Mouse (Mus musculus) kidney, adult 8-10 months (tissue): ENCODE measurements around the gene Kif13a.

Source experiments
- DNase-seq, 2 experiments: peaks; one replicate each; pipeline ENCODE4 v3.0.0; 2022

Kif13a gene

DNA sequence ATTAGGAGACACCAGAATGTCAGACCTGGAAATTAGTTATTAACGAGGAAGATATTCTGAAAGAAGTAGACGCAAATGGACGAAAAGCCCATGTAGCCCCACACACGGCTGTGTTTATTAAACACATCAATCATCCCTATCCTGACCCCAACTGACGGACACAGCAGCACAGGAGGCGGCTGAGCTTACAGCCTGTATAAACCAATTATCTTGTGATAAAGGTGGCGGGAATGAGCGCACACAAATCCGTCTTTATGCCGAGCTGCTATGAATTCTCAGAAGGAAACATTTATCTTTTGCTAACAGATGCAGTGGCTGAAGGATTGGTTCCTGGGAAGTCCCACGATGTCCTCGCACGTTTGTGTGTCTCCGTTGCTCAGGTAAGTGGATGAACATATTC is 48.9 kb downstream of the Kif13a start:
- DNase-seq, result no peak

DNA sequence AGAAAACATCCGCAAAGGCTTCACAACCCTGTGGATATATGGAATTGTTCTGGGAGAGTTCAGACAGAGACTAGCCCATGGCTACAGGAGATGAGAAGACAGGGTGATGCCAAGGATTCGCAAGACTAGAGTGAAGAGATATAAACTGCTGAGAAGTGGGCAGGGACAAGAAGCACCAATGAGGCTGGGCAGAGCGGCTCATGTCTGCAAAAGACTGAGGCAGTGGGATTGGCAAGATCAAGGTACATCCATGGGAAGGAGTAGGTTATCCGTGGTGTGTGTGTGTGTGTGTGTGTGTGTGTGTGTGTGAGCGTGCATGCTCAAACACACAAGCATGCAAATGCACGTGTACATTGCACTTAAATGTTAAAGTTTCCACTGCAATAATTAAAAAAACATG is 49.4 kb downstream of the Kif13a start:
- no peak for DNase-seq

DNA sequence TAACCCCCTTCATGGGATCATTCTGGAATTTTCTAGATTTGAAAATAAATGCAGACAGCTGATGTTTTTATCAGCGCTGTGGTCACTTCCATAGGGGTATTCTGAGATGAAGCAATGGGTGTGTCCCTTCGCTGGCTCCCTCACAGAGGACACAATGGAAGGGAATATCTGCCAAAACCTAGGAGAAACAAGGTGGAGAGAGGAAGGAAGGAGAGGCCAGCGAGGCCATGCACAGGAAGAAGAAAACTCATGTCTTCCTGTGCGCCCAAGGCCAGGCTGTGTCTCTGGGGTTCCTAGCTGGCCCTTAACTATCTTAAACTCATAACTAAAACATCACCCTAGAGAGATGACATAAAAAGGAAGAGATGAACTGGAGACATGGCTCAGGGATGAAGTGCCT is 52.6 kb downstream of the Kif13a start:
- peak in 1 of 2 experiments; percentile 13 for DNase-seq

DNA sequence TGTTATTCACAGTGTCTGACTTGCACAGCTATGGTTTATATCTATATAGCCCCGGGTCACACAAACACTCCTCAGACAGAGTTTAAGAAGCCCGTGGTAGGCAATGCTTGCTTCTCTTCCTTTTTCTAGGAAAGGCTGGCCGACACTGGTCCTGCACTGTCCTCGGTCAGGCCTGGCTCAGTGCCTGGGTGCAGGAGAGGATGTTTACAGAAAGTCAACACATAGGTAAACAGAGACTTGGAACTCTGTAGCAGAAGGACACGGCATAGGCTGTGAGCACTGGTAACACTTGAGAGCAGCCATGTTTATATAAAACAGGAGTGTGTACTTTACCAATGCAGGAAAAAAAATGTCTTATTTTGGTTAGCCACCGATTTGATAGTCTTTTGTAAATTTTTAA is 54.3 kb downstream of the Kif13a start:
- DNase-seq, result no peak

DNA sequence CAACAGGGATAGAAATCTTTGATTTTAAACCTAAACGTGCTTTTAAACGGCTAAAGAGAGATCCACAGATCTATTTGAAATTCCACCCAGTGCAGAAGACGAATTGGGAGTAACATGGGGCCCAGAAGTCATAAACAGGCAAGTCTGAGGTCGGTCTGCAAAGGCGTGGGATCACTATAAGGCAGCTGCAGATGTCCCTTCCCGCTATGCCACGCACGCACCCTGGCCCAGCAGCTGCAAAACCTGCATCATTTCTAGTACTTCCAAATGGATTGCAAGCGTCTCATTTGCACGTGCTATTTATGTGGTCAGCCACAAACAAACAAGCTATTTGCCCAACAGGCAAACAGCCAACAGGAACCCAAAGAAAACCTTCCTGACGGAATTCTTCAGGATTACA is 56.9 kb downstream of the Kif13a start:
- no peak for DNase-seq

DNA sequence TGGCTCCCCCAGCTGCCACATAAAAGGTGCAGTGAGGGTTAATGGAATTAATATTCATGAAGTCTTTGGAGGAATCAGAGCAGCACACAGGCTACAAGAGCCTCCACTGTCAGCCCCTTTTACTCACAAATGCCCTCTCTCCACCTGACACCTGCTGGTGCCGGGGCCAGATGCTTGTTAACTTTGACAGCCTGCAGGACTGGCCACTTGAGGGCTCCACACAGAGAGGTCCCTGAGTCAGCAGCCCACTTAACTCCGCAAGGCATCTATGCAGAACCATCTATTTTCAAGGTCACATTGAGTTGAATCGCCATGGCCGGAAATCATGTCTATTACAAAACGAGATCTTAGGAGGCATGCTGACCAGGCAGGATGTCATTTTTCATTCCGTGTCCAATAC is 57.5 kb downstream of the Kif13a start:
- peak; percentile 26 to 47 for DNase-seq

DNA sequence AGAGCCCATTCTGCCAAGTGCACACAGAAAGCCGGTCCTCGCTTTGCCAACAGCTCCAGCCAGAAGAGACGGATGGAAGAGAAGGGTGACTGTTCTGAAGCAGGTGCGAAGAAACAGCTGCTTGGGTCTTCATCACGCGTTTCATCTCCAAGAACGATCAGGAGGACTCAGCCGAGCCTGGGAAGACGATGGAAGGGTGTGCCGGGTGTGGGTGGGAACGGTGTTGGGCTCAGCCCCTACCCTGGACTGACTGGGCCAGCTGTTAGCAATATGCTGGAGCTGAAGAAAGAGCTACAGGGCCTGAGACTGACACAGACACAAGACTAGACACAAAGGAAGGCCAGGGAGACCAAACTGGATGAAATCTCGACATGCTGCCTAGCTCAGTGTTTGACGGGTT is 60.2 kb downstream of the Kif13a start:
- no peak for DNase-seq

DNA sequence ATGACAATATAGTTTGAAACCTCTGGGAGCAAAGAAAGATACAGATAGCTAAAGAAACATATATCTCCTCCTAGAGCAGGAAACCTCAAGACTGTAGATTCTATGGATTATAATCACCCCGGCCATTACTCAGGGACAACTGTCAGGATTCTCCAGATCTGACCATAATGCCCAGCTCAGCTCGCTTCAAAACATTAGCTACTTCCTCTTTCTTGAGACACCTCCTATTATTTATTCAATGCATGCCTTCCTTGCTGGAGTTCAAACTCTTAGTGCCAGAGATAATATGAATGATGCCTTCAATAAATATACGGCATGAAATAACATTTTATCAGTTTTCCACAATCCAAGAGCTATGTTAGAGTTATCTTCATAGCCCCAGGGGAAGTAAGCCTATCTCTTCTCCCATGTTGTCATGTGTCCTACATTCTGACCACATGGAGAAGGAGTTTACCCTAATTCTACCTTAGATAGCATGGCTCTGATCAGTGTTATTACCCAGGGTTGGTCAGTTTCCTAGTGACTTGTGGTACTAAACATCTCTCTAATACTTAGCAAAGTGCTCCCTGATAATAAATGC is 66.4 kb downstream of the Kif13a start:
- no peak for DNase-seq

DNA sequence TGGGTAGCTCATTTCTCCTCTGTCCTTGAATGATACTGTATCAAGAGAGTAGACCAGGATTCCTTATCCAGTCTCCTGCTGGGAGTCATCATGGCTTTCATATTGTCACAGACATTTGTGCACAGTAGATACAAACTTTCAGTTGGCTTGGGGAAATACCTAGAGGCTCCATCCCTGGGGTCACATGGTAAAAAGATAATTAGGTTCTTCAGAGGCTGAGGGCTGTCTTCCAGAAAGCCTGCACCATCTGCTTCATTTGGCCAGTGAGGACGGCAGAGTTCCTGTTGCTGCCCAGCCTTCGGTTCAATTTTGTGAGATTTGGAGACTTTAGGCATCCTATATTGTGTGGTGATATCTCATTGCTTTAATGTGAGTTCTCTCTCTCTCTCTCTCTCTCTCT is 69.8 kb downstream of the Kif13a start:
- DNase-seq, result no peak

DNA sequence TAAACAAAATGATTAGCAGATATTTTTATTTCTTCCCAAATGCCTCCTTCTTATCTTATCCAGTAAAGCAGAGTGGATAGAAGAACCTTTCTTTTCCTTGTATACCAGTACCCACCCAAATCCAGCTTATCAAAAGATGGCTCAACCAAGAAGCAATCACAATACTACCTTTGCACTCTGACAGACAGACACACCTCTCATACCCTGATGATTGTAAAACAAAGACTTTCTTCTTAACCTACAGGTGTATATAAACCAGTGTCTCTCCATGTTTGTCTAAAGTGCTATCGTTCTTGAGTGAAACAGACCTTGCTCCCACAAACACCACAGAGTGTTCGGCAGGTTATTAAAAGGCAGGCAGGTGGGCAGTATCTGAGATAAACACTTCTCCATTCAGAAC is 70.5 kb downstream of the Kif13a start:
- no peak for DNase-seq

DNA sequence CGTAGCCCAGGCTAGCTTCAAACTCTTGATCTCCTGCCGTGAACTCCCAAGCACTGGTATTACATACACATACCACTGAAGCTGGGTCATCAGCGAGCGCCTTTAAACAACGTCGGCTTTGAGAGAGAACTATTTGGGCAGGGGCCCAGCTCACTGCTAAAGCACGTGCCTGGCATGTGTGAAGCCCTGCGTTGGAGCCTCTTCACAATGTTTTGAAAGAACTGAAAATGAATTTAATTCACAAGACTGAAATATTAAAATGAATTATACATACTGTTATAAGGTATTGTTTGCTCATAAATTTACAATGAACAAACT is 70.9 kb downstream of the Kif13a start:
- no peak for DNase-seq

DNA sequence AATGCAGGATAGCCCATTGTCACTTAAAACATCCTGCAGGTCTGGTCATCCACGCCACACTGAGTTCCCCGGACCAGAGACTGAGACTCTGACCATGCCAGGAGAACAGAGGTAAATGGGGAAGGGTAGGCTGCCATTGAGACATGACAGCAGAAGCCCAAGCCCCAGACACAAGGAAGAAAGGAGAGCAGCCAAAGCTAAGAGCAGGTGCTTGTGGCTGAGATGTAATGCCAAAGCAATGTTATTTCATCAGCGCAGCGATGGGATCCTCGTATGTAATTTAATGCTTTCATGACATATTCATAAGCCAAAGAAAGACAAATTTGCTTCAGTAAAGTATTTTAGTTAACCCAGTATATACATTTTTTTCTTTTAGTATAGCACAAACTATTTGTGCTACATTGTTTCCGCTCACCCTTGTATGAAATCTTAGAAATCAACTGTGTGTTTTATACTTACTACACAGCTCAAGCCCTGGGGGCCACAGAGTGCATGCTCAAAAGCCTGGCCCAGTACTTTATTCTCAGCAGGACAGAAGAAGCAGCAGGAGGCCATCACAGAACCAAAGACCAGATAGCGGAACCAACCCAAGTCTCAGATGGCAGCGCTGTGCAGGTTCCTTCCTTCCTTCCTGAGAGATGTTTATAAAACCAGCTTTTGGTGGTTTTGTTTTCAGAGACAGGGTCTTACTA is 71.4 kb downstream of the Kif13a start:
- DNase-seq, result no peak

DNA sequence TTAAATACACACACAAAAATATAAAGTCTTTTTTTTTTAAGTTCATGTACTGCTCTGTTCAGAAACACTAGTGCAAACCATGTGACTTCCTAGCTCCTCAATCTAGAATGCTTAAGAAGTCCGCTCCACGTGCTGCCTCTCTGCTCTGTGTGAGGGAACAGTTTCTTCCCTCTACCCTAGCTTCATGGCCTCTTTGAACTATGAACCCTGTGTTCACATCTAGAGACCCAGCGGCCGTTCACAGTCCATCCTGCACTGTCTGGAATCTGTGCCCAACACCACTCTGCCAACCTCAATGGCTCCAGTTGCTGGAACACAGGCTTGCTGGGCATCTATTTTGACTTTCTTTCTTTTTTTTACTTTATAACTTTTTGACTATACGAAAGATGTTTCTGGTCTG is 75.2 kb downstream of the Kif13a start:
- peak; percentile 24 to 30 for DNase-seq

DNA sequence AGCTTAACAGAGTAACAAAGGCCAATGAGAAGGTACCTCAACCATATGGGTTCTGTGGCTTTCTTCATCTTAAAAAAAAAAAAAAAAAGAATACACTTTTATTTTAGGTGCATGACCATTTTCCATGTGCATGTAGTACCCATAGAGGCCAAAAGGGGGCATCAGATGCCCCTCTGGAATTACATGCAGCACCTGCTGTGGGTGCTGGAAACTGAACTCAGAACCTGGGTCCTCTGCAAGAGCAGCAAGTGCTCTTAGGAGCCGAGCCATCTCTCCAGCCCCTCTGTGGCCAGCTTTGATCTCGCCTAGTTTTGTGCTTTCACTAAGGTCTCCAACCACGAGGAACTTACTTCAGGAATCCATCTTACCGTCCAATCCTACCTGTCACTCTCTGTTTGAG is 77.2 kb downstream of the Kif13a start:
- no peak for DNase-seq

DNA sequence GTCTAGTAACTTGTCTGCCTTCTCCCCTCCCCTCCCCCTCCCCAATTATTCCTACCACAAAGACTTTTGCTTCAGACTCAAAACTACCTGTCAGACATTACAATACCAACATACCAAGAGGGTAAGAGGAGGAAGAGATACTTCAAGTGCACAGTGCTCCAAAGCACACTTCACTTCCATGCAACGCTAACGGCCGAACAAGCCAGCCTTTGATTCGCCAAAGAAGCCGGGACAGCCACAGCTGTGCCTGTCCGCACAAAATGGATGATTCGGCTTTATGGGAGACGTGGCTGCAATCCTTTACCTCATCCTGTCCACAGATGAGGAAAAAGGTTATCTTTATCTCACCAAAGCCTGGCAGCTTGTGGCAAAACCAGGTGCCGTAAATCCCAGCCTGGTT is 84.2 kb downstream of the Kif13a start:
- no peak for DNase-seq

DNA sequence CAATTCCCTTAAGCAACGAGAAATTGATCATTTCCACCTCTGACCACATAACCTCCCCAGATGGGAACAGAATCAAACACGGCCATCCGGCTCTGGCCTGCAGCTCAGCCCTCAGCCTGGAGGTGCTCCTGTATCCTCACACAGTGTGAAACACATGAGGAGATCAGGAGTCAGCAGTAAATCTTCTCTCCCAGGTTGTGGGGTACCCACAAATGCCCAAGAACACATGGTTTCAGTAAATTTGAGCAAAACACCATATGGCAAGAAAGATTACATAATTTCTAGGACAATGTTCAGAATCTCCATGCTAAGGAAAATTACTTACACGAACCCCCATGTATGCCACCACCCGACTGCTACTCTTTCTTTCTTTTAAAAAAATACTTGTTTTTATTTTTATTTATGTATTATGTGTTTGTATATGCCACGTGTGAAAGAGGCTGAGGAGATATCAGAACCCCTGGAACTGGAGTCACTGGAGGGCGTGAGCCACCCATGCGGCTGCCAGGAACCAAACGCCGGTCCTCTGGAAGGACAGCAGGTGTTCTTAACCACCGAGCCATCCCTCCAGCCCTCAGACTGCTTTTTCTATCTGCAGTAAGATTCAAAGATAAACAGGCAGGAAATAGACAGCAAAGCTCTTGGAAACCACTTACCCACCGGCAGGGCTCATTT is 85.0 kb downstream of the Kif13a start:
- no peak for DNase-seq

DNA sequence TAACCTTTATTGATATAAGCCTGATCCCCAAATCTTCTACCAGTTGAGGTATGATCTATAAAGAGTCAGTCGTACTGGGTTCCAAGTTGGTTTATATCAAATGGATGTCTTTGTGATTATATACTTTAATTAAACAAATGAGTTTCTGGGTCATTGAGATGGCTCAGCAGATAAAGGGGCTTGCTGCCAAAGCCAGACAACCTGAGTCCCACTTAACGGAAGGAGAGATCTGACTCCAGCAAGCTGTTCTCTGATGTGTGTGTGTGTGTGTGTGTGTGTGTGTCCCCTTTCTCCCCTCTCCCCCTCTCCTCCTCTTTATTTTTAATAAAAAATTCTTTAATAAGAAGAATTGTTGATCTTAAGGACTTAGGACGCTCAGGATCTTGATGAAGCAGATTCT is 86.0 kb downstream of the Kif13a start:
- DNase-seq, result no peak

DNA sequence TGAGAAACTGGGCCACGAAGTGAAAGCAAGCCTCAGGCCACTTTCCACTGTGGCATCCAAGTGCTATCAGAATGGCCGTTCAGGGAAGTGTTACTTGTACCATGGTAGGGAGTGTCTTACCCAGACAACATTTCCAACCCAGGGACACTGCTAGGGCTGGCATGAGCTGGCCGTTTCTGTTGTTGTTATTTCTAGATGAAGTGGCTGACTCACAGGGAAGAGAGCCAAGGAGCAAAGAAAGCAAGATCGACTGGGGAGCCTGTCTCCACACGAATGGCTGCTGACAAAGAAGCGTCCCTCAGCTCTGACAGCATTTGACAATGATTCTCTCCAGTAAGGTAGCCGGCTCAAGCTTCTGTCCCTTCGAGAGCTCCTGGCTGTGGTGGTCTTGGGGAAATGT is 87.5 kb downstream of the Kif13a start:
- DNase-seq, result no peak

DNA sequence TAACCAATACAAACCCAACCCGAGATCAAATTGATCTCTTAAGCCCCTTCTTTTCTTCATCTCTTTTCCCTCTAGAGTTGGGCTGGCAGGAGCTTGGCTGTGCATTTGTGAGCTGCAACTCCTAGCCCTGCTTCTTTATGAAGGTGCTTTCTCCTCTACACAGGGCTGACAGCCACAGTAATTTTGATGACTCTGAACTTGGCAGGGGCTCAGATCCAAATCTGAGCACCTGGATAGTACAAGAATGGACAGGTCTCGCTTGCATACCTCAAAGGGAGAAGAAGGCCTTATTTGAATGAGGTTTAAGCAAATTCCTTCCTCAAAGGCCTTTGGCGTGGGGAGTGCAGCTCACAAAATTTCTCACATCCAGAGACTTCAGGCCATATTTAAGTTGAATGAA is 88.0 kb downstream of the Kif13a start:
- no peak for DNase-seq

DNA sequence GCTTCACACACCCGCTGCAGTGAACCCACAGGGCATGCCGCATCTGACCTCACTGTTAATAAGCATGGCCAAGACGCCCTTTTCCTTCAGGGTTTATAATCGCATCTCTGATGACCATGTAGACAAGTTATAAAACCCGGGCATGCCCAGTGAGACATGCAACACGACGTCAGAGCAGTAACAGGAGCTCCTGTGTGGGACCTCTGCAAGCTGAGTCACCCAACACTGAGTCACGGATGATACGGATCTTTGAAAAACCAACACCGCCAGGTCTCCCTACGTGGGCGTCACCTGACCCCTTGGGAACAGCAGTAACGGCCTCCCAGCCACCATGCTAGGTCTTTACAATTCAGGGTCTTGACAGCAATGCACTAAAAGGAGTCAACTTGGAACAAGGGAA is 89.0 kb downstream of the Kif13a start:
- no peak for DNase-seq

DNA sequence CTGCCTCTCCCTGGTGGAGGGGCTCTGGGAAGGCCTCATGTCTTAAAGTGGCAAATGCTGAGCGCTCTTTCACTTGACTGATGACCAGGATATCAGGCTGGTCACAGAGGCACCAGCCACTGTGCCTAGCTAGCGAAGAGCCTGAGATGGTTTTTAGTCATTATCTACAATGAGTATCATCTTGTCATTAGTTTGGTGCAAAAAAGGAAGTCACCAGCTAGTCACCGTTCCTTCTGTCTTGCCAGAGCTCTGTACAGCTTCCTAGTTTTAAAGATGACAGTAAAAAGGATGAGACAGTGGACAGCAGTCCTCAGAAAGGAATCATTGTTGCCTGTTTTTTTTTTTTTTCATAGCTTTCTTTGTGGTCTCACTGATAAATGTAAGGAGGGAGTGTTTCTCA is 90.4 kb downstream of the Kif13a start:
- no peak for DNase-seq

DNA sequence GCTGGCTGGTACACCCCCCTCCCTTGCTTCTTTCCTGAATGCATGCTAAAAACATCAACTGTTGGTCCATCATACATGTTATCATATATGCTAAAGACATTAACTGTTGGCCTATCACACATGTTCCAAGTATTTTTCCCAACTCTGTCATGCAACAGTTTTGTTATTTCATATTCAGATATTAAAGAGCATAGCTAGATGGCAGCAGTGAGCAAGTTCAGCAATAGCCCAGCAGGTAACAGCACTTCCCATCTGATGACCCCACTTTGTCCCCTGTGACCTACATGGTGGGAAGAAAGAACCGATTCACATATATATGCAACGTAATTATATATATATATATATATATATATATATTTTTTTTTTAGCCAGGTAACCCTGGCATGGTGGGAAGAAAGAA is 91.1 kb downstream of the Kif13a start:
- peak; percentile 15 to 34 for DNase-seq

DNA sequence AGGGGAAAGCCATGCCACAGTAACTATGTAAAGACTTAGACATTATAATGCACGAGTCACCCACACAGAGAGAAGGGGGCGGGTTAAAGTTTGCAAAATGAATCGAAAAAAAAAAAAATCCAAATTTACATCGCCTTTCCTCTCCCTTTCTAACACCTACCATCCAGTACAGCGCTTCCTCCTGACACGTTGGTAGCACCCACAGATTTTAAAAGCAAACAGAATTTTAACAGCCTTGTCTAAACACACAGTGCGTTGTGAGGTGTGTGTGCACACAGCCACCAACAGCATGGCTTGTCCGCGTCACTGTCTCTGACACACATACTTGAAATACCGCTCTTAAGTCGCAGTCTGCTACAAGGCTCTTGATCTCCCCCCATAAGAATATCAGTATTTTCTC is 94.3 kb downstream of the Kif13a start:
- no peak for DNase-seq

DNA sequence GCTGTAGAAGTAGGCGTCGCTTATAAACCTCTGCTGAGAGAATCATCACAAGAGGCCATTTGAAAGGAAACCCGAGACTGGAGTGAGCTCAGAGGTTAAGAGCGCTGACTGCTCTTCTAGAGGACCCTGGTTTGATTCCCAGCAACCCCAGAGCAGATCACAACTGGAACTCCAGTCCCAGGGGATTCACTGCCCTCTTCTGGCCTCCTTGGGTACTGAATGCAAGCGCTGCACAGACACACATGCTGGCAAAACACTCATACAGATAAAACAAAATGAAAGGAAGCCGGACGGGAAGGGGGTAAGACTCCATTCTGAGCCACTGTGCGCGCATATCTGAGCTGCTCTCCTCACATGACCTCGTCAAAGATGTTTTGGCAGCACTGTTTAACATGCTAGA is 94.9 kb downstream of the Kif13a start:
- no peak for DNase-seq

DNA sequence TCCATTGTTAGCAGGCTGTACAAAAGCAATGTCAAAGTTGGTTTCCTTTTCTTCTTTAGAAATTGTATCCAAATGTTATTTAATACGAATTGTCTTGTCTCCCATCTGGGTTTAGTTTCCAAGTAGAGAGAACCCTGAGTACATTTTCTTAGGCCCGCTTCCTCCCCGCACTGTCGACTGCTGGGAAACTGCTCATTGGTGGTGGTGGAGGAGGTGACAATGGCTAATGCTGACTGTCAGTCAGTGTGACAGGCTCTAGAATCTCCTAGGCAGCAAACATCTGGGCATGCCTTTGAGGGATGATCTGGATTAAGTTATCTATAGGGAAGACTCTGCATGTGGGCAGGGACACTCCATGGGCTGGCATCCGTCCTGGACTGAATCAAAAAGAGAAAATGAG is 96.1 kb downstream of the Kif13a start:
- DNase-seq, result no peak
